Mouse (Mus musculus) myocyte (in vitro differentiated cells): ENCODE measurements around the gene Lsm8.

Experiments used
- CEBPB ChIP-seq: IDR thresholded peaks from 2 replicates; pipeline ENCODE4 v1.6.1; 2011; ENCODE audit warnings: mild to moderate bottlenecking, moderate library complexity; ENCODE audit not compliant: poor library complexity, insufficient read depth, severe bottlenecking
- E2F4 ChIP-seq: IDR thresholded peaks from one replicate; pipeline ENCODE4 v1.6.1; 2011; ENCODE audit warnings: mild to moderate bottlenecking, control low read depth, moderate library complexity; ENCODE audit not compliant: insufficient read depth
- MAX ChIP-seq: IDR thresholded peaks from one replicate; pipeline ENCODE4 v1.6.1; 2011; ENCODE audit warnings: low read depth, mild to moderate bottlenecking, control low read depth
- MYOD1 ChIP-seq, 3 experiments: IDR thresholded peaks; one replicate each; pipeline ENCODE4 v1.6.1; 2011; ENCODE audit warnings: control low read depth in 2 of 3, low read depth in 2 of 3, mild to moderate bottlenecking in 2 of 3, moderate library complexity in 1 of 3; ENCODE audit not compliant: insufficient read length in 2 of 3, control insufficient read depth in 1 of 3
- MYOG ChIP-seq, 3 experiments: IDR thresholded peaks; one replicate each; pipeline ENCODE4 v1.6.1; 2011; ENCODE audit warnings: control low read depth in 2 of 3, low read depth in 2 of 3, mild to moderate bottlenecking in 2 of 3; ENCODE audit not compliant: insufficient read length in 2 of 3, control insufficient read depth in 1 of 3, insufficient read depth in 1 of 3
- POLR2A ChIP-seq: IDR thresholded peaks from one replicate; pipeline ENCODE4 v1.6.1; 2011; ENCODE audit warnings: low read depth, mild to moderate bottlenecking, control low read depth, moderate library complexity; ENCODE audit not compliant: insufficient read length
- POLR2AphosphoS2 ChIP-seq: IDR thresholded peaks from one replicate; pipeline ENCODE4 v1.6.1; 2011; ENCODE audit warnings: low read depth, control low read depth; ENCODE audit not compliant: insufficient read length
- REST ChIP-seq: IDR thresholded peaks from one replicate; pipeline ENCODE4 v1.6.1; 2011; ENCODE audit warnings: mild to moderate bottlenecking, control low read depth, moderate library complexity; ENCODE audit not compliant: insufficient read depth, insufficient read length
- TCF12 ChIP-seq: IDR thresholded peaks from one replicate; pipeline ENCODE4 v1.6.1; 2011; ENCODE audit warnings: mild to moderate bottlenecking, control low read depth; ENCODE audit not compliant: poor library complexity, insufficient read depth, severe bottlenecking
- TCF3 ChIP-seq: IDR thresholded peaks from one replicate; pipeline ENCODE4 v1.6.1; 2011; ENCODE audit warnings: low read depth, control low read depth; ENCODE audit not compliant: insufficient read length
- USF1 ChIP-seq: IDR thresholded peaks from one replicate; pipeline ENCODE4 v1.6.1; 2011; ENCODE audit warnings: low read depth, mild to moderate bottlenecking, control low read depth, moderate library complexity

DNA sequence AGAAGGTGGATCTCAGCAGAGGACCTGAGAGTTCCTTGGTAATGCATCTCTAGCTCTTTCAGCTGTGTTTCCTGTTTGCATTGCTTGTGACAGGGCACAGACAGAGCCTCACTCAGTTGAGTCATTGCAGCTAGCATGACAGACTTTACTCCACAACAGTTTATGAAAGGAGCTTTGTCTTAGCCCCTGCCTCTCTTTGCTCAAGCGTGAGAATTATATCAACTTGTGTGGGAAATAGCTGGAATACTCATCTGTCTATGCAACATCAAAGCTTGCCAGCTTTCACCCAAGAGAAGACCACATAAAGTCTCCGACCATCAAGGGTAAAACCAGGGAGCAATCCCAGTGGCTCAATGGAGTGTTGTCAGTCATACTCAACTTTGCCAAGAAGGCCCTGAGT lies 32.8 kb upstream of the Lsm8 start:
- TF ChIP-seq USF1 (no peak), POLR2A (no peak), CEBPB (no peak), REST (no peak), POLR2AphosphoS2 (no peak), MAX (no peak), TCF12 (no peak), MYOD1 (IDR thresholded peaks at IDR 0.05; ENCODE audit: control insufficient read depth in 1 of 3, insufficient read length in 2 of 3, low read depth in 2 of 3) (no peak), MYOG (IDR thresholded peaks at IDR 0.05; ENCODE audit: control insufficient read depth in 1 of 3, insufficient read depth in 1 of 3, insufficient read length in 2 of 3, low read depth in 2 of 3) (no peak), E2F4 (no peak), TCF3 (no peak)
